Mouse (Mus musculus) midbrain, embryonic 14.5 days (tissue): ENCODE results near the gene Mex3d. TPM values are rescaled to one million over a fixed set of nuclear protein-coding genes. Genes with fewer than 3 reads are reported as not detected.

ENCODE experiments used
- ATAC-seq: fragments of 200-750 bp; cut with Nextera tagmentation; 2 replicates; pipeline ENCODE4 v1.8.0; 2017; ENCODE audit warnings: moderate number of reproducible peaks, moderate library complexity; ENCODE audit not compliant: low FRiP score, low TSS enrichment
- DNase-seq: peaks from one replicate; pipeline ENCODE4 v3.0.0-alpha.2; 2015
- H3K27ac ChIP-seq: fragments of 300-500 bp; sonication (generic); replicated peaks from 2 replicates; pipeline ENCODE4 v1.5.1; 2014; ENCODE audit warnings: mild to moderate bottlenecking, low read depth, low read length, moderate library complexity
- H3K27me3 ChIP-seq: fragments of 300-500 bp; sonication (generic); 2 replicates; pipeline ENCODE4 v1.6.1; 2014; ENCODE audit warnings: low read length, control low read depth, mixed read lengths; ENCODE audit not compliant: control insufficient read depth, insufficient read depth
- H3K36me3 ChIP-seq: fragments of 300-500 bp; sonication (generic); 2 replicates; pipeline ENCODE4 v1.6.1; 2014; ENCODE audit warnings: low read length, control low read depth; ENCODE audit not compliant: control insufficient read depth, insufficient read depth
- H3K4me1 ChIP-seq: fragments of 300-500 bp; sonication (generic); 2 replicates; pipeline ENCODE4 v1.6.1; 2014; ENCODE audit warnings: mild to moderate bottlenecking, antibody characterized with exemption, low read length, control low read depth; ENCODE audit not compliant: control insufficient read depth, insufficient read depth
- H3K4me2 ChIP-seq: fragments of 300-500 bp; sonication (generic); 2 replicates; pipeline ENCODE4 v1.6.1; 2014; ENCODE audit warnings: mild to moderate bottlenecking, low read length, moderate library complexity
- H3K4me3 ChIP-seq: fragments of 300-500 bp; sonication (generic); replicated peaks from 2 replicates; pipeline ENCODE4 v1.5.1; 2014; ENCODE audit warnings: low read depth, low read length
- H3K9ac ChIP-seq: fragments of 300-500 bp; sonication (generic); replicated peaks from 2 replicates; pipeline ENCODE4 v1.6.1; 2014; ENCODE audit warnings: mild to moderate bottlenecking, low read length, moderate library complexity
- H3K9me3 ChIP-seq: fragments of 300-500 bp; sonication (generic); 2 replicates; pipeline ENCODE4 v1.6.1; 2016; ENCODE audit warnings: low read length, control low read depth, mixed read lengths; ENCODE audit not compliant: control insufficient read depth
- WGBS: fragments of 180-500 bp; shearing (Covaris S2); extraction: QIAGEN DNeasy Blood & Tissue Kit; methylation state at CpG from one replicate; pipeline ENCODE4 v1.1.7; 2014; 5-methylcytosine and 5-hydroxymethylcytosine counted together
- polyA plus RNA-seq: library from polyadenylated mRNA; unstranded; fragments of >200 nt; fragmentation: Nextera tagmentation; extraction: Ambion mirVana; gene quantifications from 2 replicates; pipeline ENCODE4 v1.2.1, GENCODE M21; 2014

The Mex3d gene
- polyA plus RNA-seq, 1 experiment from 2014 or later, result 17.3 TPM

GRCm38 (mm10) chr10:80419419-80419818, 32.0 kb upstream of the Mex3d start:
- DNase-seq, result no peak
- peak overlapping the region; percentile 55; the same call in 1 of the 2 replicates for H3K27ac ChIP-seq
- no peak overlapping the region for H3K4me3 ChIP-seq
- peaks cover 86% of the 10 kb centered on the region for H3K36me3 ChIP-seq
- H3K4me1 ChIP-seq, result 0 out of 2 replicates have a peak, but pooled peaks cover 7% of the 10 kb centered on the region
- 72% methylated on average over 8 of the region's 8 CpGs for WGBS
- no peak overlapping the region; the same call in 1 of the 2 replicates for H3K9ac ChIP-seq
- H3K4me2 ChIP-seq, result no peak overlapping the region
- no peak for ATAC-seq
- H3K27me3 ChIP-seq, result no peaks in the 10 kb centered on the region
- H3K9me3 ChIP-seq, result no peaks in the 10 kb centered on the region

GRCm38 (mm10) chr10:80418311-80418710, 30.9 kb upstream of the Mex3d start:
- Histone ChIP-seq H3K9me3 (no peaks in the 10 kb centered on the region), H3K9ac (no peak overlapping the region; the same call in 1 of the 2 replicates), H3K27me3 (no peaks in the 10 kb centered on the region), H3K4me1 (0 out of 2 replicates have a peak, but pooled peaks cover 5% of the 10 kb centered on the region), H3K4me2 (no peak overlapping the region), H3K27ac (peak overlapping the region; percentile 26; the same call in 1 of the 2 replicates), H3K36me3 (peaks cover 86% of the 10 kb centered on the region), H3K4me3 (no peak overlapping the region)
- WGBS, result 43% methylated on average over 3 of the region's 3 CpGs
- peak; percentile 81 for DNase-seq
- ATAC-seq, result peak; percentile 59

DNA sequence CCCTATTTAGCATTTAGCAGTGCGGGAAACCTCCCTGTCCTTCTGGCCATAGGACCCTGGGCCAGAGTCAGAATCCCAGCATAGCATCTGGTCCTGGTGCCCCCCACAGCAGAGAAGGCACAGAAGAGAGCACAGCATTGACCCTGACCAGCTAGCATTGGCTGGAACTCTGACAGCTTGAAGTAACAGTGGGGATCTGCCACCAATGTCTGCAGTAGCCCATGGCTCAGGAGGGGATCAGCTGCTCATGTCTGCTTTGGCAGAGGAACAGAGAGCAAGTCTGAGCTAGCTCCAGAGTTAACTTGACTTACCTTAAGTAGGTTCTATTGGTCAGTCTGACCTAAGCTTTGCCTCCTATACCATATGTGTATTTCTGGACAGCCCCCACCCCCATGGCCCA, 30.4 kb upstream of the Mex3d start:
- no peak overlapping the region for H3K9ac ChIP-seq
- H3K9me3 ChIP-seq, result no peaks in the 10 kb centered on the region
- 0 out of 2 replicates have a peak, but pooled peaks cover 5% of the 10 kb centered on the region for H3K4me1 ChIP-seq
- ATAC-seq (no peak), DNase-seq (no peak)
- peaks cover 90% of the 10 kb centered on the region for H3K36me3 ChIP-seq
- peak overlapping the region; percentile 26; the same call in 1 of the 2 replicates for H3K27ac ChIP-seq
- no peak overlapping the region for H3K4me2 ChIP-seq
- H3K27me3 ChIP-seq, result no peaks in the 10 kb centered on the region
- 87% methylated on average over 1 of the region's 1 CpGs for WGBS
- no peak overlapping the region for H3K4me3 ChIP-seq

DNA sequence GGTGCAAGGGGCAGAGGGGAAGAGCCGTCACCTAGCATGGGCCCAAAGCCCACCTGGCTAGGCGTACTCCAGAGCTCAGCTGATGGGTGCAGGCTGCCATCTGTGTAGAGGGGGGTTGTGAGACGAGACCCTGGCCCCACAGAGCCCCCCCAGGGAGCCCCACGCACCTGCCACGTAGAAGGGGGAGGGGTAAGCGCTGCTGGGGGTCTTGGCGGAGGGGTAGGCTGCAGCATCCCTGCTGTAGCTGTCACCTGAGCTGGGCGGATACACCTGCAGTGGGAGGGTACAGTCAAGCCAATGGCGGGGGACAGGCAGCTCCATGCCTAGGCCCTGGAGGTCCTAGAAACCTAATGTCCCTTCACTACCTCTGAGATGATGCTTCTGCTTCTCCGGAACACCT, 29.9 kb upstream of the Mex3d start:
- no peak overlapping the region for H3K4me3 ChIP-seq
- H3K27me3 ChIP-seq, result no peaks in the 10 kb centered on the region
- H3K27ac ChIP-seq, result no peak overlapping the region
- H3K4me2 ChIP-seq, result no peak overlapping the region
- H3K4me1 ChIP-seq, result 0 out of 2 replicates have a peak, but pooled peaks cover 5% of the 10 kb centered on the region
- DNase-seq (no peak), ATAC-seq (no peak)
- no peaks in the 10 kb centered on the region for H3K9me3 ChIP-seq
- 93% methylated on average over 10 of the region's 10 CpGs for WGBS
- no peak overlapping the region for H3K9ac ChIP-seq
- H3K36me3 ChIP-seq, result peaks cover 95% of the 10 kb centered on the region

DNA sequence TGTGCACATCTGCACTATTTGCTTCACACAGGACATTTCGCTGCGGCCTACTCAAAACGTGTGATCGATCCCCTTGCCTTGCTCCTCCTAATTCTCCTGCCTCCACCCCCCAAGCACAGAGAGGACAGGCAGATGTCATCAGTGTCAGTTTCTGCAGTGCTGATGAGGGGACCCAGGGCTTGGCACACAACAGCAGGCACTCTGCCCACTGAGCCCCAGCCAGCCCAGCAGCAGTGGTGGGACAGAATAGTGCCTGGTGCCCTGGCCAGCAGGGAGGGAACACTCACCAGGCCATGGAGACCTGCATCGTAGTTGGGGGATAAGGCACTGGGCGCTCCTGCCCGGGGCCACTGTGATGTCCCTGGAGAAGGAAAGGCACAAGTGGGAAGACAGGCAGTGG, 28.1 kb upstream of the Mex3d start:
- no peak overlapping the region for H3K4me3 ChIP-seq

GRCm38 (mm10) chr10:80412656-80413541, 25.4 kb upstream of the Mex3d start:
- no peaks in the 10 kb centered on the region for H3K9me3 ChIP-seq
- H3K4me2 ChIP-seq, result no peak overlapping the region
- H3K36me3 ChIP-seq, result peaks cover 85% of the 10 kb centered on the region
- WGBS, result 83% methylated on average over 44 of the region's 44 CpGs
- H3K4me1 ChIP-seq, result no peaks in the 10 kb centered on the region
- H3K9ac ChIP-seq, result no peak overlapping the region
- DNase-seq (no peak), ATAC-seq (no peak)
- no peak overlapping the region for H3K4me3 ChIP-seq
- H3K27ac ChIP-seq, result no peak overlapping the region
- H3K27me3 ChIP-seq, result no peaks in the 10 kb centered on the region

More for the DNA sequence above, 28.1 kb upstream of the Mex3d start:
- 0 out of 2 replicates have a peak, but pooled peaks cover 5% of the 10 kb centered on the region for H3K4me1 ChIP-seq
- no peak for ATAC-seq
- peaks cover 99% of the 10 kb centered on the region for H3K36me3 ChIP-seq
- H3K9ac ChIP-seq, result no peak overlapping the region
- H3K4me2 ChIP-seq, result no peak overlapping the region
- H3K9me3 ChIP-seq, result no peaks in the 10 kb centered on the region
- DNase-seq, result no peak
- no peak overlapping the region for H3K27ac ChIP-seq
- 93% methylated on average over 7 of the region's 7 CpGs for WGBS
- H3K27me3 ChIP-seq, result no peaks in the 10 kb centered on the region

GRCm38 (mm10) chr10:80407924-80408323, 20.5 kb upstream of the Mex3d start:
- WGBS, result 54% methylated on average over 4 of the region's 4 CpGs
- H3K9me3 ChIP-seq, result no peaks in the 10 kb centered on the region
- no peaks in the 10 kb centered on the region for H3K27me3 ChIP-seq
- DNase-seq (no peak), ATAC-seq (no peak)
- H3K36me3 ChIP-seq, result peaks cover 49% of the 10 kb centered on the region
- no peak overlapping the region for H3K27ac ChIP-seq
- H3K4me2 ChIP-seq, result 0 out of 2 replicates have a peak overlapping the region, but pooled peaks have one; percentile 95
- peaks cover 17% of the 10 kb centered on the region for H3K4me1 ChIP-seq
- no peak overlapping the region for H3K4me3 ChIP-seq
- no peak overlapping the region for H3K9ac ChIP-seq

DNA sequence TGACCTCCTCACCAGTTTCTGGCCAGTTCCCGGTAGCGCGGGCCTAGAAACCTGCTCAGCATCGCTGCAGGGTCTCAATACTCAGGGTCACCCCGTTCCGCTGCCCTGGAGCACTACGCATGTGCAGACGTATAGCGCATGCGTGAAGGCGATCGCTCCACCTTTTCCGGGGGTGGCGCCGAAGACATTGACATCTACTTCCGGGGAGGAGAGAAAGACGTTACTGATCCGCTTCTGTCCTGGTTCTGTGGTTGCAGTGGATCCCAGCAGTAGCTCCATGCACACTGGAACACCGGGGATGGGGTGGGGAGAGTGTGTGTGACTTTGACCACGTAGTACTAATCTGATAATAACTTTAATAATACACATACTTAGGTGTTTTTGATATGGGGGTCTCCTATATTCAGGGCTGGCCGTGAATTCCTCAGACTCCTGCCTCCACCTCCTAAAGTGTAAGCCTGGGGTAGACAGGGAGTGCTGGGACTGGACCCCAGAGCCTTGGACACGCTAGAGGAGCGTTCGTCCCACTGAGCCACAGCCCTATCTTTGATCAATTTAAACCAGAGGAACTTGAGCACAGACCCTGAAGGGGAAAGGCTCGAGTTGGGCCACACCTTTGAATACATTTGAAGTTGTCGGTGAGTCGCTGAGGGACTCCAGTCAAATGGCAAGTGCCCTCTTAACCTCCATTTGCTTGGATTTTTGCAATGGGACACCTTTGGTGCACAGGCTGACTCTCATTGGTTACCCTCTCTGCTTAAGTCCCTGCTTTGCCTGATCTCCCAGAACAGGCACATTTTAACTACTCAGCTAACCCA, 19.4 kb upstream of the Mex3d start, which contains the start of gene Uqcr11:
Gene Uqcr11, minus strand, starts transcription at position 147 of the 818 bp plus-strand sequence.
- peak; percentile 74 for ATAC-seq
- peak within 1 kb of the TSS; percentile 76 for H3K27ac ChIP-seq
- peak within 1 kb of the TSS; percentile 95 for H3K4me2 ChIP-seq
- 2% methylated on average over 27 of the region's 27 CpGs for WGBS
- H3K9me3 ChIP-seq, result no peaks in the 10 kb centered on the region
- H3K4me3 ChIP-seq, result peak within 1 kb of the TSS; percentile 81
- H3K4me1 ChIP-seq, result peaks cover 17% of the 10 kb centered on the region
- H3K9ac ChIP-seq, result peak within 1 kb of the TSS; percentile 80
- no peaks in the 10 kb centered on the region for H3K27me3 ChIP-seq
- DNase-seq, result peak; percentile 97
- H3K36me3 ChIP-seq, result peaks cover 48% of the 10 kb centered on the region
